ENCODE assay signal across 21 mouse cellular contexts in genomic region chr2:103067552-103068207, GRCm38 (mm10).
"Had no signal": no experiment of that assay in that cellular context is flagged by ENCODE, and none has a peak within 500 bp of the region (broad histone marks: within the 10 kb centered on the region; RNA-seq: fewer than 3 reads in every experiment).

No protein-coding gene starts in this region.

- H3K4me3 ChIP-seq: lung, embryonic 15.5 days; midbrain, embryonic 10.5 days; midbrain, embryonic 12.5 days; myocyte; neural tube, embryonic 13.5 days; neural tube, embryonic 15.5 days had no signal

- ATAC-seq: lung, postnatal 0 days; midbrain, embryonic 16.5 days had no signal

- H3K4me2 ChIP-seq: lung, embryonic 15.5 days; midbrain, embryonic 12.5 days; neural tube, embryonic 13.5 days; neural tube, embryonic 15.5 days had no signal

- DNase-seq: lung, adult 2 months; lung, postnatal 14 days; lung, postnatal 36 days; midbrain, embryonic 14.5 days; retina, postnatal 1 day; right cerebral cortex, adult 18-20 months; right cerebral cortex, postnatal 25 days; right cerebral cortex, postnatal 4 days; spleen, adult 18-20 months; thymus, adult 18-20 months; thymus, postnatal 14 days; thymus, postnatal 36 days had no signal

- H3K9me3 ChIP-seq: lung, embryonic 15.5 days; midbrain, embryonic 10.5 days; midbrain, embryonic 12.5 days; neural tube, embryonic 13.5 days; neural tube, embryonic 15.5 days had no signal

- H3K36me3 ChIP-seq: lung, embryonic 15.5 days; midbrain, embryonic 10.5 days; midbrain, embryonic 12.5 days; neural tube, embryonic 13.5 days; neural tube, embryonic 15.5 days had no signal

- H3K27ac ChIP-seq: lung, embryonic 15.5 days; macrophage; midbrain, embryonic 10.5 days; midbrain, embryonic 12.5 days; neural tube, embryonic 13.5 days; neural tube, embryonic 15.5 days had no signal

- H3K27me3 ChIP-seq: lung, embryonic 15.5 days; midbrain, embryonic 12.5 days; neural tube, embryonic 13.5 days; neural tube, embryonic 15.5 days had no signal

- H3K9ac ChIP-seq: lung, embryonic 15.5 days; midbrain, embryonic 12.5 days; neural tube, embryonic 13.5 days; neural tube, embryonic 15.5 days had no signal
